Mouse (Mus musculus) erythroblast, embryonic 14.5 days (primary cell): ENCODE measurements at regions not wholly inside any gene's neighbourhood (a gene's known extent, or its start where the extent isn't known, plus 50 kb on each side); places are given as distances from the start of the nearest gene placed in this dataset.

Experiments
- GATA1 ChIP-seq: IDR thresholded peaks from 2 replicates; pipeline ENCODE4 v1.6.1; 2012; ENCODE audit warnings: low read length, inconsistent platforms, mixed read lengths
- TAL1 ChIP-seq: IDR thresholded peaks from 3 replicates; pipeline ENCODE4 v1.6.1; 2012; ENCODE audit warnings: low read length, inconsistent platforms, mixed read lengths

DNA sequence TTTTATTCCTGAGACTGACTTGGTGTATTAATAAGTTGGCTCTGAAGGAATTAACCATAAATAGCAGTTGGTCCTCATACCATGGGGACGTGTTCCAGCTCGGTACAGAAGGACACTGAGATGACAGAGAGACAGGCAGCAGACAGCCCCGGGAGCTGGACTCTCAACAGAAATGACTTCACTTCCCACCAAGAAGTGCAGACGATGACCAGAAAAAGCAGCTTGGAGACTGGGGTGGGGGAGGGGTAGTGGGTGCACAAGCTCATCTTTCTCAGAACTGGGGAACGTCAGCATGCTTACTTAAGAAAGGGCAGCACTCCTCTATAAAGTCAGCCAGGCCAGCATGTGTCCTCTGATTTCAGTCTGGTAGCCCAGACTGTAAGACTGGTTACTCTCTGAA lies 518.9 kb downstream of the Fam19a5 start:
- TF ChIP-seq GATA1 (no peak), TAL1 (no peak)
